Mouse (Mus musculus) MEL (cell line): ENCODE data around the gene Dedd.

ENCODE experiments used
- ETS1 ChIP-seq: IDR thresholded peaks from 2 replicates; pipeline ENCODE4 v1.6.1; 2012; ENCODE audit warnings: low read depth, mild to moderate bottlenecking, inconsistent platforms, low read length, improper control_type of control experiment, moderate library complexity
- MAFK ChIP-seq: IDR thresholded peaks from 2 replicates; pipeline ENCODE4 v1.6.1; 2011; ENCODE audit warnings: low read depth, mild to moderate bottlenecking, low read length, improper control_type of control experiment, borderline replicate concordance
- ZNF384 ChIP-seq: IDR thresholded peaks from 2 replicates; pipeline ENCODE4 v1.6.1; 2012; ENCODE audit warnings: low read depth, mild to moderate bottlenecking, inconsistent platforms, low read length, improper control_type of control experiment

GRCm38 (mm10) chr1:171346095-171346450 lies 17.1 kb downstream of the Dedd start:
- TF ChIP-seq MAFK (no peak), ETS1 (no peak), ZNF384 (no peak)
